Mouse (Mus musculus) liver, adult 2 months (tissue): ENCODE results near the gene Kcnh7. TPM values are rescaled to one million over a fixed set of nuclear protein-coding genes. Genes with fewer than 3 reads are reported as not detected.

ENCODE experiments used
- DNase-seq: peaks from one replicate; pipeline ENCODE4 v3.0.0-alpha.2; 2011; ENCODE audit warnings: low read depth, low spot score; ENCODE audit errors: extremely low read depth
- H3K27ac ChIP-seq: fragments of 200-500 bp; replicated peaks from 2 replicates; pipeline ENCODE4 v1.5.1; 2012; ENCODE audit warnings: low read depth, mild to moderate bottlenecking, control low read depth, inconsistent platforms, low read length; ENCODE audit not compliant: insufficient read depth
- H3K27me3 ChIP-seq: fragments of 200-500 bp; 2 replicates; pipeline ENCODE4 v1.6.1; 2012; ENCODE audit warnings: mild to moderate bottlenecking, moderate library complexity, low read length, inconsistent platforms; ENCODE audit not compliant: control insufficient read depth, insufficient read depth
- H3K36me3 ChIP-seq: fragments of 200-500 bp; 2 replicates; pipeline ENCODE4 v1.6.1; 2012; ENCODE audit warnings: low read length, inconsistent platforms; ENCODE audit not compliant: control insufficient read depth, insufficient read depth
- H3K4me1 ChIP-seq: fragments of 200-500 bp; 2 replicates; pipeline ENCODE4 v1.6.1; 2011; ENCODE audit warnings: low read length; ENCODE audit not compliant: control insufficient read depth, insufficient read depth
- H3K4me3 ChIP-seq: fragments of 200-500 bp; 2 replicates; pipeline ENCODE4 v1.5.1; 2011; ENCODE audit warnings: low read depth, mild to moderate bottlenecking, control low read depth, low read length, moderate library complexity; ENCODE audit not compliant: insufficient read depth
- H3K79me2 ChIP-seq: fragments of 200-500 bp; 2 replicates; pipeline ENCODE4 v1.6.1; 2012; ENCODE audit warnings: inconsistent platforms, mild to moderate bottlenecking, low read length, moderate library complexity; ENCODE audit not compliant: control insufficient read depth, insufficient read depth
- H3K9ac ChIP-seq: fragments of 200-500 bp; 2 replicates; pipeline ENCODE4 v1.6.1; 2012; ENCODE audit warnings: low read depth, mild to moderate bottlenecking, control low read depth, inconsistent platforms, low read length
- CTCF ChIP-seq: fragments of 200-500 bp; IDR thresholded peaks from 2 replicates; pipeline ENCODE4 v1.5.1; 2011; ENCODE audit warnings: low read depth, low read length, control low read depth
- POLR2A ChIP-seq: fragments of 200-500 bp; IDR thresholded peaks from 2 replicates; pipeline ENCODE4 v1.6.1; 2011; ENCODE audit warnings: low read length, control low read depth; ENCODE audit not compliant: insufficient read depth; ENCODE audit errors: extremely low read depth
- WGBS: fragments of 180-500 bp; shearing (Covaris S2); methylation state at CpG from one replicate; pipeline ENCODE4 v1.1.7; 2018; 5-methylcytosine and 5-hydroxymethylcytosine counted together
- polyA plus RNA-seq: library from polyadenylated mRNA; depleted of rRNA; stranded (reverse); fragments of >200 nt; gene quantifications from 2 replicates; pipeline ENCODE4 v1.2.3, GENCODE M21; 2012
- total RNA-seq: library from RNA; depleted of rRNA; stranded (reverse); fragments of >200 nt; gene quantifications from 2 replicates; pipeline ENCODE4 v1.2.3, GENCODE M21; 2014

Gene Kcnh7
- total and polyA plus RNA-seq, 2 experiments = not detected

GRCm38 (mm10) chr2:62807476-62807882 is 376.6 kb downstream of the Kcnh7 start:
- 76% methylated on average over 3 of the region's 3 CpGs for WGBS
- H3K27ac ChIP-seq = no peak overlapping the region

GRCm38 (mm10) chr2:62806931-62807330 is 377.2 kb downstream of the Kcnh7 start:
- WGBS = 90% methylated on average over 3 of the region's 3 CpGs
- H3K36me3 ChIP-seq = no peaks in the 10 kb centered on the region
- no peak overlapping the region for H3K4me3 ChIP-seq
- no peak for TF ChIP-seq POLR2A
- TF ChIP-seq CTCF = no peak
- no peak overlapping the region for H3K9ac ChIP-seq
- H3K4me1 ChIP-seq = no peaks in the 10 kb centered on the region
- no peak overlapping the region for H3K27ac ChIP-seq
- no peaks in the 10 kb centered on the region for H3K79me2 ChIP-seq
- H3K27me3 ChIP-seq = no peaks in the 10 kb centered on the region
- DNase-seq = no peak

More at GRCm38 (mm10) chr2:62807476-62807882, 376.6 kb downstream of the Kcnh7 start:
- no peak for DNase-seq
- Histone ChIP-seq H3K36me3 (no peaks in the 10 kb centered on the region), H3K9ac (no peak overlapping the region), H3K79me2 (no peaks in the 10 kb centered on the region), H3K4me3 (no peak overlapping the region), H3K4me1 (no peaks in the 10 kb centered on the region), H3K27me3 (no peaks in the 10 kb centered on the region)
- TF ChIP-seq CTCF (no peak), POLR2A (no peak)

GRCm38 (mm10) chr2:62804030-62804429 is 380.1 kb downstream of the Kcnh7 start:
- no peak overlapping the region for H3K27ac ChIP-seq
- DNase-seq = no peak
- H3K9ac ChIP-seq = no peak overlapping the region
- WGBS = 61% methylated on average over 1 of the region's 1 CpGs
- no peaks in the 10 kb centered on the region for H3K4me1 ChIP-seq
- H3K27me3 ChIP-seq = no peaks in the 10 kb centered on the region
- TF ChIP-seq POLR2A = no peak
- TF ChIP-seq CTCF = no peak
- H3K36me3 ChIP-seq = no peaks in the 10 kb centered on the region
- no peaks in the 10 kb centered on the region for H3K79me2 ChIP-seq
- H3K4me3 ChIP-seq = no peak overlapping the region

- TF ChIP-seq CTCF = no peak
- no peak for TF ChIP-seq POLR2A
- Histone ChIP-seq H3K27ac (no peak overlapping the region), H3K4me3 (no peak overlapping the region), H3K36me3 (no peaks in the 10 kb centered on the region), H3K79me2 (no peaks in the 10 kb centered on the region), H3K4me1 (no peaks in the 10 kb centered on the region), H3K27me3 (no peaks in the 10 kb centered on the region), H3K9ac (no peak overlapping the region)
- no peak for DNase-seq
- 40% methylated on average over 2 of the region's 2 CpGs for WGBS
Measured at GRCm38 (mm10) chr2:62784460-62785038, 399.5 kb downstream of the Kcnh7 start.

- TF ChIP-seq POLR2A = no peak
- TF ChIP-seq CTCF = no peak
- Histone ChIP-seq H3K9ac (no peak overlapping the region), H3K36me3 (no peaks in the 10 kb centered on the region), H3K4me3 (no peak overlapping the region), H3K79me2 (no peaks in the 10 kb centered on the region), H3K27ac (no peak overlapping the region), H3K27me3 (no peaks in the 10 kb centered on the region), H3K4me1 (no peaks in the 10 kb centered on the region)
- 82% methylated on average over 2 of the region's 2 CpGs for WGBS
- no peak for DNase-seq
Measured at GRCm38 (mm10) chr2:62746256-62746655, 437.8 kb downstream of the Kcnh7 start.

GRCm38 (mm10) chr2:62743098-62743497 is 441.0 kb downstream of the Kcnh7 start:
- no peak for TF ChIP-seq POLR2A
- no peak for TF ChIP-seq CTCF
- H3K36me3 ChIP-seq = no peaks in the 10 kb centered on the region
- WGBS = 68% methylated on average over 2 of the region's 2 CpGs
- H3K4me3 ChIP-seq = no peak overlapping the region
- H3K9ac ChIP-seq = no peak overlapping the region
- H3K79me2 ChIP-seq = no peaks in the 10 kb centered on the region
- no peak overlapping the region for H3K27ac ChIP-seq
- no peak for DNase-seq
- no peaks in the 10 kb centered on the region for H3K4me1 ChIP-seq
- H3K27me3 ChIP-seq = no peaks in the 10 kb centered on the region
